Mouse (Mus musculus): Measurements from ENCODE around the gene Pfn4.
"Not testable (repeated sequence)": the region's sequence is repeated elsewhere in the genome, so short reads cannot be mapped to it uniquely, and the experiment has no call there.

Pfn4 gene

GRCm38 (mm10) chr12:4768492-4769332 lies at the start of gene Pfn4, which contains the start of gene Fam228b:
Gene Pfn4 (plus strand): TSS chr12:4769022.
Gene Fam228b (minus strand): TSS chr12:4769267.
- in situ Hi-C loops (cut with MboI, MseI): no loop called here

- in situ Hi-C loops (cut with MboI, MseI): no loop called here
Observed at GRCm38 (mm10) chr12:4719066-4719761, 49.6 kb upstream of the Pfn4 start.

- in situ Hi-C loops (cut with MboI, MseI): no loop called here
Observed at GRCm38 (mm10) chr12:4719762-4720754, 48.8 kb upstream of the Pfn4 start.

- in situ Hi-C loops (cut with MboI, MseI): no loop called here
Observed at GRCm38 (mm10) chr12:4729165-4729564, 39.7 kb upstream of the Pfn4 start.

- in situ Hi-C loops (cut with MboI, MseI): no loop called here
Observed at GRCm38 (mm10) chr12:4731629-4732028, 37.2 kb upstream of the Pfn4 start.

GRCm38 (mm10) chr12:4732332-4732731 lies 36.5 kb upstream of the Pfn4 start:
- in situ Hi-C loops (cut with MboI, MseI): no loop called here

GRCm38 (mm10) chr12:4738031-4738576 lies 30.7 kb upstream of the Pfn4 start, which contains the start of gene Fam228a:
Gene Fam228a (minus strand): TSS chr12:4738430.
- in situ Hi-C loops (cut with MboI, MseI): no loop called here

- in situ Hi-C loops (cut with MboI, MseI): no loop called here
Observed at GRCm38 (mm10) chr12:4740823-4741222, 28.0 kb upstream of the Pfn4 start.

GRCm38 (mm10) chr12:4742183-4742582 lies 26.6 kb upstream of the Pfn4 start:
- in situ Hi-C loops (cut with MboI, MseI): no loop called here

- in situ Hi-C loops (cut with MboI, MseI): no loop called here
Observed at GRCm38 (mm10) chr12:4744486-4744885, 24.3 kb upstream of the Pfn4 start.

GRCm38 (mm10) chr12:4754451-4754850 lies 14.4 kb upstream of the Pfn4 start:
- in situ Hi-C loops (cut with MboI, MseI): not testable (repeated sequence)

GRCm38 (mm10) chr12:4757060-4757459 lies 11.8 kb upstream of the Pfn4 start:
- in situ Hi-C loops (cut with MboI, MseI): no loop called here

- in situ Hi-C loops (cut with MboI, MseI): no loop called here
Observed at GRCm38 (mm10) chr12:4769333-4769723, 506 bp downstream of the Pfn4 start.

- in situ Hi-C loops (cut with MboI, MseI): no loop called here
Observed at GRCm38 (mm10) chr12:4774895-4775587, 6.2 kb downstream of the Pfn4 start.

GRCm38 (mm10) chr12:4775588-4775949 lies 6.7 kb downstream of the Pfn4 start:
- in situ Hi-C loops (cut with MboI, MseI): no loop called here

- in situ Hi-C loops (cut with MboI, MseI): no loop called here
Observed at GRCm38 (mm10) chr12:4777734-4778133, 8.9 kb downstream of the Pfn4 start.

- in situ Hi-C loops (cut with MboI, MseI): no loop called here
Observed at GRCm38 (mm10) chr12:4780245-4780644, 11.4 kb downstream of the Pfn4 start.

GRCm38 (mm10) chr12:4781270-4781669 lies 12.4 kb downstream of the Pfn4 start:
- in situ Hi-C loops (cut with MboI, MseI): no loop called here

- in situ Hi-C loops (cut with MboI, MseI): not testable (repeated sequence)
Observed at GRCm38 (mm10) chr12:4781725-4782404, 13.0 kb downstream of the Pfn4 start.

GRCm38 (mm10) chr12:4783598-4783997 lies 14.8 kb downstream of the Pfn4 start:
- in situ Hi-C loops (cut with MboI, MseI): no loop called here

Data from T-helper 2 cell (primary cell).